Mouse (Mus musculus) left cerebral cortex, postnatal 4 days (tissue): ENCODE measurements around the gene Ints11. TPM values are rescaled to one million over a fixed set of nuclear protein-coding genes. Genes with fewer than 3 reads are reported as not detected.

Experiments
- DNase-seq: peaks from one replicate; pipeline ENCODE4 v3.0.0-alpha.2; 2022
- intact Hi-C: fragments of 180-260 bp; cut with DNase I; formaldehyde crosslinking; loops from one replicate; pipeline ENCODE4 v1.15.1; 2025
- total RNA-seq, 2 experiments: library from RNA; stranded (reverse); gene quantifications; 2 replicates each; pipeline ENCODE4 v1.2.3; 2021

Ints11 gene
- total RNA-seq, 2 experiments from 2014 or later, result 44.1 to 54.7 TPM

DNA sequence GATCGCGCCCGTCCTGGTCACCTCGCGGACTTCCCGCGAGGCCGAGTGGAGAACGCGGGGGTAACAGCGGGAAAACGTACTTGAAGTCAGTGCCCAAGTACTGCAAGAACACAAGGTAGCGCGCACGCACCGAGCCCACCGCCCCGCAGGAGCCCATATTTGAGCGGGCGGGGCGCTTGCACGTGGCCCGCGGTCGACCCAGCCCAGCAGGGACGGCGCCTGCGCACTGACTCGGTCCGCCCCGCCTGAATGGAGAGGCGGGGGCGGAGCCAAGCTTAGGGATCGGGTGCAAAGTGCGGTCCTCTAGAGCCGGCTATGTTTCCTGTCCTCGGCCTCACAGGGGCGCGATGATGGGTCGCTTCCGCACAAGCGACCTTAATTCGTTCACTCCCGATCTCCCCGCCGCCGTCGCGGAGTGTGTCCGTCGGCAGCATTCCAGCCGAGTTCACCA is 22.2 kb downstream of the Ints11 start, which contains the start of the genes Pusl1 and Acap3:
Gene Pusl1 (minus strand): TSS at position 231 of the 451 bp plus-strand sequence.
Gene Acap3 (plus strand): TSS at position 272 of the 451 bp plus-strand sequence.
- DNase-seq, result peak; percentile 99
- intact Hi-C loops, result loop anchor here (5.0 kb wide), 1 partner anchor 56 kb away; no protein-coding TSS in a partner anchor

DNA sequence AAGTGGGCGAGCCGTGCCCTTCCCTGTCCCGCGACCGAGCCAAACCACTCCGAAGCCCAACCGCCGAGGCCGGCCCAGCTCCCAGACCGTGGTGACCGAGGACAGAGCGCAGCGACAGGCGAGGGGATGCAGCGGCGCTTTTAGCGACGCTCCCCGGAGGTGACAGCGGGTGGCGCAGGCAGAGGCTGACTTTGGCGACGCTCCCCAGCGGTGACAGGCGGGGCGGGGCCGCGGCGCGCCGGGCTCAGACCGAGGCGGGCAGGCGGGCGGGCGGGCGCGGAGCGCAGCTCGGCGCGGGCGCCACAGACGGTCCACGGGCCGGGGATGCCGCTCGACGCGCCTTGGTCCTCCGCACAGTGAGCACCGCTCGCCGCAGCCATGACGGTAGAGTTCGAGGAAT is 22.7 kb downstream of the Ints11 start:
- peak; percentile 90 for DNase-seq
- intact Hi-C loops, result loop anchor here (5.0 kb wide), 1 partner anchor 55 kb away; no protein-coding TSS in a partner anchor

DNA sequence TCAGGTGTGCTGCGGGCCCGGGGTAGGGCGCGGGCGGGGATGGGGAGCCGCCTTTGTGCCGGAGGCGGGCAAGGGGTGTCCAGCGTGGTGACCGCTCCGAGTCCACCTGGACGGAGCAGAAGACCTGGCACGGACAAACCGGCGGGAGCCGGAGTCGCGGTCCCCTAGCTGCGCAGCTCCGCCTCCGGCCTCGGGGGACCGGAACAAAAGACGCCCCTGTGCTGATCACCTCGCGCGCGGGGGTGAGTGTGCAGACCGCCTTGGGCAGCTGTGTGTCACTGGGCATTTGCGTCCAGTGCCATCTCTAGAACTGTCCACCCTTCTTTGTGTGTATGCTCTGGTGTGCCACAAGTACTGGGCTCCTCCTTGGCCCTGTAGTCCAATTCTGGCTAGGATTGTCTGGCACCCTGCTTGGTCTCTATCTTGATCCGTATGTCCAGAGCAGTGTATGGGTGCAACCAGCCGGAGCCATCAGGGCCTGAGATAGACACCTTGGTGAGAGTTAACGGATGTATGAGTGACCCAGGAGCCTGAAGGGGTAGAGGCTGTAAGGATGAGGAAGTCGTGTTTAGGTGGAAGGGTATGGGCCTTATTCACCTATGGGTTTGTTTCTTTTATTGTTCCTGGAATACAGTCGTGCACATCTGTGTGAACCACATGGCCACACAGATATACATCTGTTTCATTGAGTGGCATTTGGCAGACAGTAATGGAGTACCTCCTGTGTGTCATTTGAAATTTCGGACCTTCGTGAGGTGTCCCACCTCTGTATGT is 23.3 kb downstream of the Ints11 start:
- intact Hi-C loops, result loop anchor here (5.0 kb wide), 1 partner anchor 55 kb away; no protein-coding TSS in a partner anchor
- DNase-seq, result peak; percentile 42

DNA sequence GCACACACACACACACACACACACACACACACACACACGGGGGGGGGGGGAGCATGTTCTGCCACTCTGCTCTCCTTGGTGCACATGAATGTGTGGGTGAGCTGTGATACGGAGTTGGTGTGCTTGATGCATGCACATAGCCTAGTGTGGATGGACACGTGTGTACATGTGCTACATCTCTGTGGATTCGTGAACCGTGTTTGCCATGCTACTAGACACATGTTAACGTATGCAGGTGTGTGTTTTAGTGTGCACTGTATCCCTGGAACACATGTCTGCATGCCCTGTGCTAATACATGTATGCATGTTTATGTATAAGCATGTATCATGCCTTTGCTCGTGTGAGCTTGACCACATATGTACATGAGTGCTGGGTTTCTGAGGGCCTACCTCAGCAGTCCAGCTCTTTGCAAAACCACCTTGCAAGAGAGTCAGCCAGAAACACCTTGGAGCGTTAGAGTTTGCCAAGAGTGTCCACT is 23.9 kb downstream of the Ints11 start:
- no peak for DNase-seq
- intact Hi-C loops, result loop anchor here (5.0 kb wide), 1 partner anchor 54 kb away; no protein-coding TSS in a partner anchor

GRCm38 (mm10) chr4:155894311-155894881 is 25.1 kb downstream of the Ints11 start:
- peak; percentile 46 for DNase-seq
- intact Hi-C loops, result loop anchor here (5.0 kb wide), 1 partner anchor 53 kb away; no protein-coding TSS in a partner anchor

DNA sequence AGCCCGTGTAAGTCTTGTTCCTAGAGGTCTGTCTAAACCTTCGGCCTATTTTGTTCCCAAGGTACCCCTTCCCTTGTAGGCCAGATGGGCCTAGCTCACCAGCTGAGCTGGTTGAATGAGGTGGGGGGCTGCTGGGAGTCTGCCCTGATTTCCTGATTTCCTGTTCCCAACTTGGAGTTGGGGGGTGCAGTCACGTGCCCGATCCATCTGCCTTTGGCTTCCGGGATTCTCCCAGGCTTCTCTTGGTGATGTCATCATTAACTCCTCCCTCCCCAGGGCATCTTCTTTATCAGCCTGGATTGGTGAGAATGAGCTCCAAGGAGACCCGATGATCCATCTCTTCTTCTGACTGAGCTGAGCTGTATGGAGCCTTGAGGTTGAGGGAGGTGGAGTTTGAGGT is 25.9 kb downstream of the Ints11 start:
- intact Hi-C loops, result no loop called here
- peak; percentile 67 for DNase-seq

DNA sequence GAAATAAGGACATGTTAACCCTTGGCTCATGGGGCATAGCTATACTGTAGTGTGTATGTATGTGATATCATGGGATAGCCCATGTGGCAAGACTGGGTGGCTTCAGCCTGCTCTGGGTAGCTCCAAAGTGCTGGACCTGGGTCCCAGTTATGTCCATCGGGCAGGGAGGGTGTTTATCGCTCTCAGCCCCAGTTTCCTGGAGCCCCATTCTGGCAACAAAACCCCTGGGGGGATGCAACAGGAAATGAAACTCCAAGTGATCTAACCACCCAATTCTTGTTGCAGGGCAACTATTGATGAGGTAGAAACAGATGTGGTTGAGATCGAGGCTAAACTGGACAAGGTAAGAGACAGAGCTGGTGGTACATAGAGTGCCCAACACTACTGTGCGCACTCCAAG is 26.5 kb downstream of the Ints11 start:
- DNase-seq, result no peak
- intact Hi-C loops, result no loop called here

- DNase-seq, result no peak
- intact Hi-C loops, result no loop called here
These were observed 27.1 kb downstream of the Ints11 start for GRCm38 (mm10) chr4:155896461-155896860.

DNA sequence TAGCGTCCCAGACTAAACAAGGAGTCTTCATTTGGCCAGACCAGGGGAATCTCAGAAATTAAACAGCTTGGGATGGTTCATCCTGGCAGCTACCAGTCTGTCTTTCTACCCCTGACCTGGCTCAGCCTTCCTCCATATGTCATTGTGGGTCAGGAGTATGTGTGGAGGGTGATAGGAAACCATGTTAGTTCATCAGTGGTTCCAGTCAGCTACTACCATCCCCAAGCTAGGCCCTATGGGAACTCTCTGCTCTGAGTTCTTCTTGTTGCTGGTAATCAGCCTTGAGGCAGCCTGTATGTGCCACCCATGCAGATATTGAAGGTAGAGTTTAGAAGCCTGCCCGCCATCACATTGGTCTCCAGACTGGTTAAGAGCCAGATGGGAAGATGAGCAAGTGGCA is 29.0 kb downstream of the Ints11 start:
- no peak for DNase-seq
- intact Hi-C loops, result no loop called here

GRCm38 (mm10) chr4:155899355-155899754 is 30.0 kb downstream of the Ints11 start:
- intact Hi-C loops, result no loop called here
- DNase-seq, result no peak

- intact Hi-C loops, result no loop called here
- DNase-seq, result peak; percentile 49
These were observed 31.9 kb downstream of the Ints11 start for GRCm38 (mm10) chr4:155901205-155901604.

DNA sequence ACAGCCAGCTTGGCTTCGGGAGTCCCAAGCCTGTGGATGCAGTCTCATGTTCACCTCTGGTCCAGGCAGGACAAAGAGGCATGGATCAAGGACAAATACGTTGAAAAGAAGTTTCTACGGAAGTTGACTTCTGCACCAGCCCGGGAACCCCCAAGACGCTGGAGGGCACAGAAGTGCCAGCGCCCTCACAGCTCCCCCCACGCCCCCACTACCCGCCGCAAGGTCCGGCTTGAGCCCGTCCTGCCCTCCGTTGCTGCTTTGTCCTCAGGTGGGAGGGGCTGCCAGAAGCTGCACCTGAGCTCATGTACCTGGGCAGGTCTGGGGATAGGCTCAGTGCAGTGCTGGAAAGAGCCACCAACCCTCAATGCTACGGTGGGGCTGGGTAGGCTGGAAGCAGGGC is 33.9 kb downstream of the Ints11 start:
- DNase-seq, result no peak
- intact Hi-C loops, result no loop called here

GRCm38 (mm10) chr4:155904318-155905102 is 35.2 kb downstream of the Ints11 start:
- intact Hi-C loops, result no loop called here

DNA sequence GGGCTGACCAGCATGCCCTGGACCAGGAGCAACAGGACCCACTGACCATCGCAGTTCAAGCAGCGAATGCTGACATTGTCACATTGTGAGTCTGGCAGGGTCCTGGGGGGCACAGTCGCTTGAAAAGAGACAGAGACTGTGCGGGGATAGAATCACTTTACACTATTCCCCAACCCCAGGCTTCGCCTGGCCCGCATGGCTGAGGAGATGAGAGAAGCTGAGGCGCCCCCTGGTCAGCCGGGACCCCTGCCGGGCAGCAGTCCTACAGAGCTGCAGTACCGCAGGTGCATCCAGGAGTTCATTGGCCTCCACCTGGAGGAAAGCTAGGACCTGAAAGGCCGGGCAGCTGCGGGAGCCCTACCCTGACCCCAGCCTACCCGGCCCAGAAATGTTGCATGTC is 36.3 kb downstream of the Ints11 start:
- DNase-seq, result no peak
- intact Hi-C loops, result no loop called here

More at GRCm38 (mm10) chr4:155904318-155905102, 35.2 kb downstream of the Ints11 start:
- peak; percentile 48 for DNase-seq

GRCm38 (mm10) chr4:155906125-155906524 is 36.8 kb downstream of the Ints11 start:
- intact Hi-C loops, result no loop called here
- no peak for DNase-seq

DNA sequence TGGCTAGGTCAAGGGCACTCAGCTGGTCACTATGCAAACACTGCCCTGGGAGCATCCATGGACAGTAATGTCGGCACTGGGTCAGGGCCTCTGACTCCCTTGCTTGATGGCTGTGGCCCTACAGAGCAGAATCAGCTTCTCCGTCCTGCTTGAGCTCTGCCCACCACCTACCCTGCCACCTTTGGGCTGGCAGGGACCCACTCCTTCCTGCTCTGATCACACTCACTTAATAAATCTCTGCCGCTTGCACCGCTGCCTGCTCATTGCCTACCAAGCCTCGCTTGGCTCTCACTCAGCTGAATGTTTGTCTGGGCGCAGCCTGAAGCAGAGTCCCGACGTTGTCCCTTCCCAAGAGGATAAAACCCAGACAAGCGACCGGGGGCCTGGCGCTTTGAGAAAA is 37.7 kb downstream of the Ints11 start:
- DNase-seq, result no peak
- intact Hi-C loops, result no loop called here

DNA sequence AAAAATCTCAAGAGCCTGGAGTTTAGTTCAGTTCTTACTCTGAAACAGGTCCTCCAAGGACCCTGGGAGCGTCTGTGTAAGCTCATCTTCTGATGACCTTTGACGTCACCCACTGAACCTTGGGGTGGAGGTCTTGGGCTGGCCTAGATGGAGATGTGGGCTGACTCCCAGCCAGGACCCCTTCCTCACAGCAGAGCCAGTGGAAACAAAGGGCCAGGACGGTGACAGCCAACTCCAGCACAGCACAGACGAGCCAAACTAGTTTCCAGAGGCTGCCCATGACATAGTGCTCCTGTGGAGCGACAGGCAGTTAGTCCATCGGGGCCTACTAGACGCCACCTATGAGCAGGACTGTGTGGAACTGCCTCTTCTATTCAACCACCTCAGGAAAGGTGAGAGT is 38.9 kb downstream of the Ints11 start:
- intact Hi-C loops, result no loop called here
- no peak for DNase-seq

DNA sequence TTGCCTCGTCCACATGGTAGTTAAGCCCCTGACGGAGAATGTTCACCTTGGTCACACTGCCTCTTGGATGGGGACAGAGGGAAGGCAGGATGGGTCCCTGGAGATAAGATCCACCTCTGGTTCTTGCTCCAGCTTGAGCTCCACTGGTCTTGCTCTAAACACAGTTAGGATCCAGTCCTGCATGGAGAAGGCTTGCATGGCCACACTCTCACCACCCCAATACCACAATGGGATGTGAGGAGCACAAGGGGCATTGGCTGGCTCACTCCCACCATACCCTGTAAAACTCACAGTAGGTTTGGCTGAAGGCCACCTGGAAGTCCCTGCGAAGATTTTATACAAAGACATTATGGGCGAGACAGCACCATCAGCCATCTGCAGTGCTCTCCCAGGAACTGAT is 39.4 kb downstream of the Ints11 start:
- intact Hi-C loops, result no loop called here
- DNase-seq, result no peak

- no peak for DNase-seq
- intact Hi-C loops, result no loop called here
These were observed 62.7 kb downstream of the Ints11 start for GRCm38 (mm10) chr4:155932031-155932430.
